Mouse (Mus musculus) MEL (cell line): ENCODE results near the gene Scn1a.

ENCODE experiments used
- CTCF ChIP-seq, 3 experiments: IDR thresholded peaks in 2 of 3; conservative IDR thresholded peaks in 1 of 3; 2 replicates each; pipeline ENCODE4 v1.5.1; 2011 to 2012; ENCODE audit warnings: low read length in 3 of 3, low read depth in 2 of 3, mild to moderate bottlenecking in 2 of 3, improper control_type of control experiment in 1 of 3, inconsistent platforms in 1 of 3, mixed read lengths in 1 of 3, moderate library complexity in 1 of 3; ENCODE audit not compliant: control insufficient read depth in 1 of 3, insufficient read depth in 1 of 3, poor library complexity in 1 of 3, severe bottlenecking in 1 of 3
- SIN3A ChIP-seq: IDR thresholded peaks from 2 replicates; pipeline ENCODE4 v1.6.1; 2012; ENCODE audit warnings: low read length, improper control_type of control experiment, inconsistent platforms

DNA sequence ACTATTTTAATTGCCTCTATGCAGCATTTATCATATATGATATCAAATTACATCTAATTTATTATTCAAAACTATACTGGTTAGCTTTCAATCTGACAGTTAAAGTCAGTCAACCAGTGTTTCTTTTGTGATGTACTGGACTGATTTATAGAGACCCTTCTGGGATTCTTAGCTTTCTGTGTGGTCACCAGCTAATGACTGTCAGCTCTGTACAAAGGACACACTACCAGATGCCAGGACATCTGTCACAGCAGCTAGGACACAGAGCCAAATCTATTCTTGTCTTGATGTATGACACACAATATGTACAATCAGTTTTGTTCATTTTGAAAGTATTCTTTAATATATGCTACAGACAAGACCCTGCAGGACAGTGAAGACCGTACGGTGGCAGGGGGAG is 72.7 kb downstream of the Scn1a start:
- TF ChIP-seq SIN3A, result no peak
- TF ChIP-seq CTCF (IDR thresholded peaks at IDR 0.05 in 2 of 3, conservative IDR thresholded peaks at IDR 0.05 in 1 of 3; ENCODE audit: control insufficient read depth in 1 of 3, insufficient read depth in 1 of 3, low read depth in 2 of 3, low read length in 3 of 3, poor library complexity in 1 of 3, severe bottlenecking in 1 of 3), result no peak
